Mouse (Mus musculus) MEL (cell line): ENCODE measurements around the gene Slc9a5. TPM values are rescaled to one million over a fixed set of nuclear protein-coding genes. Genes with fewer than 3 reads are reported as not detected.
A peak's percentile ranks its signal among the peaks of the same experiment; 100 is the strongest.

ENCODE experiments used
- DNase-seq: peaks from one replicate; pipeline ENCODE4 v3.0.0; 2011; ENCODE audit warnings: low read depth, low spot score
- H3K27ac ChIP-seq: 2 replicates; pipeline ENCODE4 v1.5.1; 2012; ENCODE audit warnings: low read depth, mild to moderate bottlenecking, control low read depth, low read length, moderate library complexity; ENCODE audit not compliant: control insufficient read depth
- H3K27me3 ChIP-seq, 2 experiments: fragments of 150-350 bp in 1 of 2; sonication (generic) in 1 of 2; 2 replicates each; pipeline ENCODE4 v1.6.1; 2012; ENCODE audit warnings: low read length in 2 of 2, mild to moderate bottlenecking in 2 of 2, improper control_type of control experiment in 1 of 2, moderate library complexity in 1 of 2; ENCODE audit not compliant: insufficient read depth in 2 of 2, control insufficient read depth in 1 of 2
- H3K36me3 ChIP-seq, 2 experiments: 2 replicates each; pipeline ENCODE4 v1.6.1; 2012 to 2014; ENCODE audit warnings: low read length in 2 of 2, improper control_type of control experiment in 1 of 2, inconsistent platforms in 1 of 2, mild to moderate bottlenecking in 1 of 2; ENCODE audit not compliant: insufficient read depth in 2 of 2, control insufficient read depth in 1 of 2
- H3K4me1 ChIP-seq, 2 experiments: fragments of 150-350 bp in 1 of 2; sonication (generic) in 1 of 2; 2 replicates each; pipeline ENCODE4 v1.6.1; 2012; ENCODE audit warnings: low read length in 2 of 2, improper control_type of control experiment in 1 of 2, mild to moderate bottlenecking in 1 of 2; ENCODE audit not compliant: insufficient read depth in 2 of 2, control insufficient read depth in 1 of 2
- H3K4me3 ChIP-seq, 2 experiments: fragments of 150-350 bp in 1 of 2; sonication (generic) in 1 of 2; 2 replicates each; pipeline ENCODE4 v1.5.1; 2012; ENCODE audit warnings: low read depth in 2 of 2, low read length in 2 of 2, mild to moderate bottlenecking in 2 of 2, moderate library complexity in 2 of 2, control low read depth in 1 of 2, improper control_type of control experiment in 1 of 2; ENCODE audit not compliant: control insufficient read depth in 1 of 2, insufficient read depth in 1 of 2
- H3K79me2 ChIP-seq: 2 replicates; pipeline ENCODE4 v1.6.1; 2012; ENCODE audit warnings: mild to moderate bottlenecking, low read length, moderate library complexity; ENCODE audit not compliant: control insufficient read depth, poor library complexity, insufficient read depth
- H3K9ac ChIP-seq: 2 replicates; pipeline ENCODE4 v1.6.1; 2012; ENCODE audit warnings: low read depth, mild to moderate bottlenecking, control low read depth, low read length, moderate library complexity; ENCODE audit not compliant: control insufficient read depth, poor library complexity, severe bottlenecking
- H3K9me3 ChIP-seq: fragments of 150-350 bp; sonication (generic); replicated peaks from 2 replicates; pipeline ENCODE4 v1.6.1; 2012; ENCODE audit warnings: mild to moderate bottlenecking, low read length, improper control_type of control experiment, moderate library complexity; ENCODE audit not compliant: insufficient read depth
- CHD1 ChIP-seq: IDR thresholded peaks from 2 replicates; pipeline ENCODE4 v1.6.1; 2012; ENCODE audit warnings: low read depth, mild to moderate bottlenecking, inconsistent platforms, low read length, improper control_type of control experiment
- CTCF ChIP-seq, 3 experiments: IDR thresholded peaks in 2 of 3; conservative IDR thresholded peaks in 1 of 3; 2 replicates each; pipeline ENCODE4 v1.5.1; 2011 to 2012; ENCODE audit warnings: low read length in 3 of 3, low read depth in 2 of 3, mild to moderate bottlenecking in 2 of 3, improper control_type of control experiment in 1 of 3, inconsistent platforms in 1 of 3, mixed read lengths in 1 of 3, moderate library complexity in 1 of 3; ENCODE audit not compliant: control insufficient read depth in 1 of 3, insufficient read depth in 1 of 3, poor library complexity in 1 of 3, severe bottlenecking in 1 of 3
- E2F4 ChIP-seq: IDR thresholded peaks from 2 replicates; pipeline ENCODE4 v1.6.1; 2011; ENCODE audit warnings: low read depth, low read length, improper control_type of control experiment, borderline replicate concordance
- ELF1 ChIP-seq: IDR thresholded peaks from 2 replicates; pipeline ENCODE4 v1.6.1; 2014; ENCODE audit warnings: low read depth, mild to moderate bottlenecking, inconsistent platforms, low read length, improper control_type of control experiment, moderate library complexity
- ETS1 ChIP-seq: IDR thresholded peaks from 2 replicates; pipeline ENCODE4 v1.6.1; 2012; ENCODE audit warnings: low read depth, mild to moderate bottlenecking, inconsistent platforms, low read length, improper control_type of control experiment, moderate library complexity
- GABPA ChIP-seq: IDR thresholded peaks from 2 replicates; pipeline ENCODE4 v1.6.1; 2012; ENCODE audit warnings: low read depth, mild to moderate bottlenecking, inconsistent platforms, low read length, improper control_type of control experiment, moderate library complexity
- HCFC1 ChIP-seq: IDR thresholded peaks from 2 replicates; pipeline ENCODE4 v1.6.1; 2012; ENCODE audit warnings: low read depth, mild to moderate bottlenecking, inconsistent platforms, low read length, improper control_type of control experiment, moderate library complexity
- KAT2A ChIP-seq: conservative IDR thresholded peaks from 2 replicates; pipeline ENCODE4 v1.6.1; 2012; ENCODE audit warnings: low read depth, low read length, improper control_type of control experiment, inconsistent platforms
- MAFK ChIP-seq: IDR thresholded peaks from 2 replicates; pipeline ENCODE4 v1.6.1; 2011; ENCODE audit warnings: low read depth, mild to moderate bottlenecking, low read length, improper control_type of control experiment, borderline replicate concordance
- MAX ChIP-seq: IDR thresholded peaks from 2 replicates; pipeline ENCODE4 v1.6.1; 2011; ENCODE audit warnings: low read length, improper control_type of control experiment
- MEF2A ChIP-seq: IDR thresholded peaks from 2 replicates; pipeline ENCODE4 v1.6.1; 2014; ENCODE audit warnings: low read depth, mild to moderate bottlenecking, inconsistent platforms, low read length, improper control_type of control experiment; ENCODE audit not compliant: poor library complexity, insufficient replicate concordance, severe bottlenecking; ENCODE audit errors: extremely low read depth
- MXI1 ChIP-seq: IDR thresholded peaks from 2 replicates; pipeline ENCODE4 v1.6.1; 2011; ENCODE audit warnings: mild to moderate bottlenecking, low read depth, low read length, improper control_type of control experiment
- MYB ChIP-seq: IDR thresholded peaks from 2 replicates; pipeline ENCODE4 v1.6.1; 2011; ENCODE audit warnings: mild to moderate bottlenecking, low read depth, low read length, improper control_type of control experiment
- POLR2A ChIP-seq, 2 experiments: IDR thresholded peaks; 2 replicates each; pipeline ENCODE4 v1.6.1; 2011 to 2012; ENCODE audit warnings: low read length in 2 of 2, mild to moderate bottlenecking in 2 of 2, control low read depth in 1 of 2, improper control_type of control experiment in 1 of 2, low read depth in 1 of 2, moderate library complexity in 1 of 2; ENCODE audit not compliant: control insufficient read depth in 1 of 2, insufficient read depth in 1 of 2, poor library complexity in 1 of 2
- POLR2AphosphoS2 ChIP-seq: IDR thresholded peaks from 2 replicates; pipeline ENCODE4 v1.6.1; 2011; ENCODE audit warnings: low read length, improper control_type of control experiment
- POLR2AphosphoS5 ChIP-seq: IDR thresholded peaks from 2 replicates; pipeline ENCODE4 v1.6.1; 2012; ENCODE audit warnings: low read depth, borderline replicate concordance, mild to moderate bottlenecking, inconsistent platforms, low read length, moderate library complexity, mixed read lengths
- RAD21 ChIP-seq: IDR thresholded peaks from 2 replicates; pipeline ENCODE4 v1.6.1; 2011; ENCODE audit warnings: mild to moderate bottlenecking, low read depth, low read length, improper control_type of control experiment
- RCOR1 ChIP-seq: IDR thresholded peaks from 2 replicates; pipeline ENCODE4 v1.6.1; 2012; ENCODE audit warnings: low read depth, mild to moderate bottlenecking, inconsistent platforms, low read length, improper control_type of control experiment
- SIN3A ChIP-seq: IDR thresholded peaks from 2 replicates; pipeline ENCODE4 v1.6.1; 2012; ENCODE audit warnings: low read length, improper control_type of control experiment, inconsistent platforms
- SMC3 ChIP-seq: IDR thresholded peaks from 2 replicates; pipeline ENCODE4 v1.6.1; 2011; ENCODE audit warnings: low read depth, low read length, improper control_type of control experiment
- TCF12 ChIP-seq: IDR thresholded peaks from 2 replicates; pipeline ENCODE4 v1.6.1; 2014; ENCODE audit warnings: low read depth, mild to moderate bottlenecking, inconsistent platforms, low read length, improper control_type of control experiment, moderate library complexity
- UBTF ChIP-seq: IDR thresholded peaks from 2 replicates; pipeline ENCODE4 v1.6.1; 2012; ENCODE audit warnings: low read depth, mild to moderate bottlenecking, inconsistent platforms, low read length, improper control_type of control experiment, moderate library complexity, borderline replicate concordance; ENCODE audit not compliant: insufficient read depth
- USF1 ChIP-seq: IDR thresholded peaks from 2 replicates; pipeline ENCODE4 v1.6.1; 2014; ENCODE audit warnings: low read depth, mild to moderate bottlenecking, inconsistent platforms, low read length, improper control_type of control experiment, moderate library complexity
- ZKSCAN1 ChIP-seq: IDR thresholded peaks from 2 replicates; pipeline ENCODE4 v1.6.1; 2012; ENCODE audit warnings: low read depth, mild to moderate bottlenecking, inconsistent platforms, low read length, improper control_type of control experiment, moderate library complexity
- ZMIZ1 ChIP-seq: IDR thresholded peaks from 2 replicates; pipeline ENCODE4 v1.6.1; 2012; ENCODE audit warnings: low read depth, mild to moderate bottlenecking, inconsistent platforms, low read length, improper control_type of control experiment, moderate library complexity
- ZNF384 ChIP-seq: IDR thresholded peaks from 2 replicates; pipeline ENCODE4 v1.6.1; 2012; ENCODE audit warnings: low read depth, mild to moderate bottlenecking, inconsistent platforms, low read length, improper control_type of control experiment
- polyA plus RNA-seq, 2 experiments: library from polyadenylated mRNA; stranded (reverse) in 1 of 2; unstranded in 1 of 2; fragments of >175 nt in 1 of 2; fragments of >200 nt in 1 of 2; gene quantifications; 2 replicates each; pipeline versions ENCODE4 v1.2.1 to v1.2.4; 2012; ENCODE audit warnings: low replicate concordance in 2 of 2, low read depth in 1 of 2; ENCODE audit not compliant: insufficient read length in 2 of 2, insufficient read depth in 1 of 2, missing spikeins in 1 of 2
- total RNA-seq: library from RNA; depleted of rRNA; stranded (reverse); fragments of 300-350 nt; gene quantifications from 2 replicates; pipeline ENCODE4 v1.2.3, GENCODE M21; 2012

Gene Slc9a5
- total and polyA plus RNA-seq, 3 experiments = 0.12 to 1.9 TPM; not detected in 1

GRCm38 (mm10) chr8:105349096-105349771 is 591 bp downstream of the Slc9a5 start:
- Histone ChIP-seq H3K36me3 (peaks cover 0 to 15% of the 10 kb centered on the region in 2 experiments; a peak in 2 of 4 replicates), H3K4me3 (peak overlapping the region; percentile 52 to 57), H3K79me2 (peaks cover 4% of the 10 kb centered on the region; the same call in 1 of the 2 replicates), H3K4me1 (peaks cover 8 to 25% of the 10 kb centered on the region in 2 experiments), H3K27ac (no peak overlapping the region), H3K9ac (peak overlapping the region; percentile 69)
- no peak for DNase-seq
- no peak for TF ChIP-seq CTCF (IDR thresholded peaks at IDR 0.05 in 2 of 3, conservative IDR thresholded peaks at IDR 0.05 in 1 of 3; ENCODE audit: control insufficient read depth in 1 of 3, insufficient read depth in 1 of 3, low read depth in 2 of 3, low read length in 3 of 3, poor library complexity in 1 of 3, severe bottlenecking in 1 of 3)
- TF ChIP-seq ZKSCAN1 = no peak
- TF ChIP-seq E2F4 = no peak
- TF ChIP-seq UBTF = no peak
- TF ChIP-seq MAX = no peak
- no peak for TF ChIP-seq POLR2AphosphoS2
- no peak for TF ChIP-seq GABPA
- no peak for TF ChIP-seq KAT2A
- no peak for TF ChIP-seq SMC3
- no peak for TF ChIP-seq ZMIZ1
- TF ChIP-seq ETS1 = no peak
- TF ChIP-seq TCF12 = no peak
- no peak for TF ChIP-seq RAD21
- no peak for TF ChIP-seq ZNF384
- TF ChIP-seq MXI1 = no peak
- no peak for TF ChIP-seq MYB
- no peak for TF ChIP-seq ELF1
- TF ChIP-seq MEF2A = no peak
- TF ChIP-seq SIN3A = no peak
- TF ChIP-seq CHD1 = no peak
- TF ChIP-seq, all 39 proteins: peak for 0
- Histone ChIP-seq H3K27me3 (peaks cover 5 to 11% of the 10 kb centered on the region in 2 experiments; a peak in 3 of 4 replicates), H3K9me3 (no peaks in the 10 kb centered on the region)

- DNase-seq = no peak
- peaks cover 4% of the 10 kb centered on the region; the same call in 1 of the 2 replicates for H3K79me2 ChIP-seq
- H3K36me3 ChIP-seq = peaks cover 0 to 6% of the 10 kb centered on the region in 2 experiments; a peak in 2 of 4 replicates
- no peak overlapping the region for H3K9ac ChIP-seq
- no peak overlapping the region for H3K4me3 ChIP-seq
- H3K9me3 ChIP-seq = no peaks in the 10 kb centered on the region
- peaks cover 2 to 16% of the 10 kb centered on the region in 2 experiments; a peak in 3 of 4 replicates for H3K4me1 ChIP-seq
- H3K27ac ChIP-seq = no peak overlapping the region
- H3K27me3 ChIP-seq = peaks cover 5 to 11% of the 10 kb centered on the region in 2 experiments; a peak in 3 of 4 replicates
- no peak for TF ChIP-seq POLR2AphosphoS5
- TF ChIP-seq SMC3 = no peak
- TF ChIP-seq USF1 = no peak
- TF ChIP-seq RCOR1 = no peak
- no peak for TF ChIP-seq POLR2A (IDR thresholded peaks at IDR 0.05; ENCODE audit: control insufficient read depth in 1 of 2, insufficient read depth in 1 of 2, low read depth in 1 of 2, low read length in 2 of 2, poor library complexity in 1 of 2)
- no peak for TF ChIP-seq GABPA
- no peak for TF ChIP-seq ZMIZ1
- no peak for TF ChIP-seq MAX
- TF ChIP-seq TCF12 = no peak
- no peak for TF ChIP-seq SIN3A
- no peak for TF ChIP-seq HCFC1
- TF ChIP-seq E2F4 = no peak
- TF ChIP-seq UBTF = no peak
- TF ChIP-seq ZNF384 = no peak
- TF ChIP-seq KAT2A = no peak
- no peak for TF ChIP-seq MEF2A
- TF ChIP-seq ELF1 = no peak
- no peak for TF ChIP-seq MAFK
- TF ChIP-seq ETS1 = no peak
- TF ChIP-seq CTCF (IDR thresholded peaks at IDR 0.05 in 2 of 3, conservative IDR thresholded peaks at IDR 0.05 in 1 of 3; ENCODE audit: control insufficient read depth in 1 of 3, insufficient read depth in 1 of 3, low read depth in 2 of 3, low read length in 3 of 3, poor library complexity in 1 of 3, severe bottlenecking in 1 of 3) = no peak
Observed at GRCm38 (mm10) chr8:105350186-105350585, 1.5 kb downstream of the Slc9a5 start.
